Mouse (Mus musculus): ENCODE data around the gene Col4a1. TPM values are rescaled to one million over a fixed set of nuclear protein-coding genes. Genes with fewer than 3 reads are reported as not detected.

The Col4a1 gene
- polyA plus RNA-seq, 1 experiment from 2014 or later, result 250 TPM

GRCm38 (mm10) chr8:11352514-11352913 is 39.9 kb upstream of the Col4a1 start:
- no peak overlapping the region for H3K9ac ChIP-seq (ENCODE audit: low read length)
- H3K36me3 ChIP-seq (ENCODE audit: control insufficient read depth, insufficient read depth, low read length), result peaks cover 20% of the 10 kb centered on the region
- H3K4me1 ChIP-seq (ENCODE audit: control insufficient read depth in 2 of 2, insufficient read depth in 2 of 2, low read length in 2 of 2), result peaks cover 32 to 46% of the 10 kb centered on the region in 2 experiments
- no peaks in the 10 kb centered on the region for H3K9me3 ChIP-seq (ENCODE audit: control insufficient read depth, low read length)
- H3K4me3 ChIP-seq (ENCODE audit: control insufficient read depth in 1 of 2, insufficient read depth in 1 of 2, low read depth in 1 of 2, low read length in 2 of 2), result no peak overlapping the region
- ATAC-seq (ENCODE audit: insufficient number of reproducible peaks, insufficient read depth, low FRiP score, low read depth), result no peak
- 81% methylated on average over 11 of the region's 11 CpGs for WGBS
- no peak overlapping the region for H3K4me2 ChIP-seq (ENCODE audit: low read length)
- H3K27me3 ChIP-seq (ENCODE audit: control insufficient read depth, insufficient read depth, low read length), result no peaks in the 10 kb centered on the region
- H3K27ac ChIP-seq (replicated peaks in 1 of 2; ENCODE audit: control insufficient read depth in 1 of 2, insufficient read depth in 1 of 2, low read depth in 2 of 2, low read length in 2 of 2), result no peak overlapping the region

GRCm38 (mm10) chr8:11351355-11351754 is 38.7 kb upstream of the Col4a1 start:
- 88% methylated on average over 6 of the region's 6 CpGs for WGBS
- peaks cover 17% of the 10 kb centered on the region for H3K36me3 ChIP-seq (ENCODE audit: control insufficient read depth, insufficient read depth, low read length)
- H3K27me3 ChIP-seq (ENCODE audit: control insufficient read depth, insufficient read depth, low read length), result no peaks in the 10 kb centered on the region
- no peak overlapping the region for H3K27ac ChIP-seq (replicated peaks in 1 of 2; ENCODE audit: control insufficient read depth in 1 of 2, insufficient read depth in 1 of 2, low read depth in 2 of 2, low read length in 2 of 2)
- no peak overlapping the region for H3K9ac ChIP-seq (ENCODE audit: low read length)
- peaks cover 23 to 40% of the 10 kb centered on the region in 2 experiments for H3K4me1 ChIP-seq (ENCODE audit: control insufficient read depth in 2 of 2, insufficient read depth in 2 of 2, low read length in 2 of 2)
- H3K4me3 ChIP-seq (ENCODE audit: control insufficient read depth in 1 of 2, insufficient read depth in 1 of 2, low read depth in 1 of 2, low read length in 2 of 2), result no peak overlapping the region
- ATAC-seq (ENCODE audit: insufficient number of reproducible peaks, insufficient read depth, low FRiP score, low read depth), result no peak
- H3K9me3 ChIP-seq (ENCODE audit: control insufficient read depth, low read length), result no peaks in the 10 kb centered on the region
- no peak overlapping the region for H3K4me2 ChIP-seq (ENCODE audit: low read length)

- H3K9me3 ChIP-seq (ENCODE audit: control insufficient read depth, low read length), result no peaks in the 10 kb centered on the region
- WGBS, result 13% methylated on average over 11 of the region's 11 CpGs
- no peaks in the 10 kb centered on the region for H3K27me3 ChIP-seq (ENCODE audit: control insufficient read depth, insufficient read depth, low read length)
- peak; percentile 66 for ATAC-seq (ENCODE audit: insufficient number of reproducible peaks, insufficient read depth, low FRiP score, low read depth)
- peak overlapping the region; percentile 31 for H3K4me2 ChIP-seq (ENCODE audit: low read length)
- peak overlapping the region; percentile 43 to 79 for H3K27ac ChIP-seq (replicated peaks in 1 of 2; ENCODE audit: control insufficient read depth in 1 of 2, insufficient read depth in 1 of 2, low read depth in 2 of 2, low read length in 2 of 2)
- no peak overlapping the region for H3K9ac ChIP-seq (ENCODE audit: low read length)
- H3K4me1 ChIP-seq (ENCODE audit: control insufficient read depth in 2 of 2, insufficient read depth in 2 of 2, low read length in 2 of 2), result peaks cover 22 to 48% of the 10 kb centered on the region in 2 experiments
- no peaks in the 10 kb centered on the region for H3K36me3 ChIP-seq (ENCODE audit: control insufficient read depth, insufficient read depth, low read length)
- H3K4me3 ChIP-seq (ENCODE audit: control insufficient read depth in 1 of 2, insufficient read depth in 1 of 2, low read depth in 1 of 2, low read length in 2 of 2), result no peak overlapping the region
These were observed 36.0 kb upstream of the Col4a1 start for GRCm38 (mm10) chr8:11348622-11349021.

GRCm38 (mm10) chr8:11347699-11348098 is 35.1 kb upstream of the Col4a1 start:
- H3K27ac ChIP-seq (replicated peaks in 1 of 2; ENCODE audit: control insufficient read depth in 1 of 2, insufficient read depth in 1 of 2, low read depth in 2 of 2, low read length in 2 of 2), result peak overlapping the region; percentile 34 to 79; a peak in 3 of 4 replicates
- peaks cover 29 to 58% of the 10 kb centered on the region in 2 experiments for H3K4me1 ChIP-seq (ENCODE audit: control insufficient read depth in 2 of 2, insufficient read depth in 2 of 2, low read length in 2 of 2)

GRCm38 (mm10) chr8:11346225-11346624 is 33.6 kb upstream of the Col4a1 start:
- Histone ChIP-seq H3K9ac (ENCODE audit: low read length) (no peak overlapping the region), H3K27ac (replicated peaks in 1 of 2; ENCODE audit: control insufficient read depth in 1 of 2, insufficient read depth in 1 of 2, low read depth in 2 of 2, low read length in 2 of 2) (no peak overlapping the region), H3K4me1 (ENCODE audit: control insufficient read depth in 2 of 2, insufficient read depth in 2 of 2, low read length in 2 of 2) (peaks cover 35 to 68% of the 10 kb centered on the region in 2 experiments), H3K36me3 (ENCODE audit: control insufficient read depth, insufficient read depth, low read length) (no peaks in the 10 kb centered on the region), H3K4me3 (ENCODE audit: control insufficient read depth in 1 of 2, insufficient read depth in 1 of 2, low read depth in 1 of 2, low read length in 2 of 2) (no peak overlapping the region), H3K27me3 (ENCODE audit: control insufficient read depth, insufficient read depth, low read length) (no peaks in the 10 kb centered on the region), H3K9me3 (ENCODE audit: control insufficient read depth, low read length) (no peaks in the 10 kb centered on the region), H3K4me2 (ENCODE audit: low read length) (no peak overlapping the region)
- ATAC-seq (ENCODE audit: insufficient number of reproducible peaks, insufficient read depth, low FRiP score, low read depth), result no peak
- WGBS, result 81% methylated on average over 10 of the region's 10 CpGs

More at GRCm38 (mm10) chr8:11347699-11348098, 35.1 kb upstream of the Col4a1 start:
- Histone ChIP-seq H3K9ac (ENCODE audit: low read length) (no peak overlapping the region), H3K9me3 (ENCODE audit: control insufficient read depth, low read length) (no peaks in the 10 kb centered on the region), H3K4me2 (ENCODE audit: low read length) (no peak overlapping the region), H3K36me3 (ENCODE audit: control insufficient read depth, insufficient read depth, low read length) (no peaks in the 10 kb centered on the region), H3K4me3 (ENCODE audit: control insufficient read depth in 1 of 2, insufficient read depth in 1 of 2, low read depth in 1 of 2, low read length in 2 of 2) (no peak overlapping the region), H3K27me3 (ENCODE audit: control insufficient read depth, insufficient read depth, low read length) (no peaks in the 10 kb centered on the region)
- ATAC-seq (ENCODE audit: insufficient number of reproducible peaks, insufficient read depth, low FRiP score, low read depth), result no peak
- WGBS, result 65% methylated on average over 9 of the region's 9 CpGs

GRCm38 (mm10) chr8:11344459-11344858 is 31.8 kb upstream of the Col4a1 start:
- H3K4me1 ChIP-seq (ENCODE audit: control insufficient read depth in 2 of 2, insufficient read depth in 2 of 2, low read length in 2 of 2), result peaks cover 38 to 71% of the 10 kb centered on the region in 2 experiments
- H3K9ac ChIP-seq (ENCODE audit: low read length), result no peak overlapping the region
- ATAC-seq (ENCODE audit: insufficient number of reproducible peaks, insufficient read depth, low FRiP score, low read depth), result no peak
- no peaks in the 10 kb centered on the region for H3K27me3 ChIP-seq (ENCODE audit: control insufficient read depth, insufficient read depth, low read length)
- no peak overlapping the region for H3K27ac ChIP-seq (replicated peaks in 1 of 2; ENCODE audit: control insufficient read depth in 1 of 2, insufficient read depth in 1 of 2, low read depth in 2 of 2, low read length in 2 of 2)
- H3K4me2 ChIP-seq (ENCODE audit: low read length), result no peak overlapping the region
- 63% methylated on average over 9 of the region's 9 CpGs for WGBS
- no peaks in the 10 kb centered on the region for H3K9me3 ChIP-seq (ENCODE audit: control insufficient read depth, low read length)
- no peaks in the 10 kb centered on the region for H3K36me3 ChIP-seq (ENCODE audit: control insufficient read depth, insufficient read depth, low read length)
- no peak overlapping the region for H3K4me3 ChIP-seq (ENCODE audit: control insufficient read depth in 1 of 2, insufficient read depth in 1 of 2, low read depth in 1 of 2, low read length in 2 of 2)

GRCm38 (mm10) chr8:11341111-11341566 is 28.5 kb upstream of the Col4a1 start:
- peaks cover 36 to 65% of the 10 kb centered on the region in 2 experiments for H3K4me1 ChIP-seq (ENCODE audit: control insufficient read depth in 2 of 2, insufficient read depth in 2 of 2, low read length in 2 of 2)
- 51% methylated on average over 3 of the region's 3 CpGs for WGBS
- H3K4me3 ChIP-seq (ENCODE audit: control insufficient read depth in 1 of 2, insufficient read depth in 1 of 2, low read depth in 1 of 2, low read length in 2 of 2), result no peak overlapping the region
- no peak overlapping the region for H3K4me2 ChIP-seq (ENCODE audit: low read length)
- H3K27me3 ChIP-seq (ENCODE audit: control insufficient read depth, insufficient read depth, low read length), result no peaks in the 10 kb centered on the region
- H3K9ac ChIP-seq (ENCODE audit: low read length), result no peak overlapping the region; the same call in 1 of the 2 replicates
- peak overlapping the region; percentile 20 to 48; a peak in 3 of 4 replicates for H3K27ac ChIP-seq (replicated peaks in 1 of 2; ENCODE audit: control insufficient read depth in 1 of 2, insufficient read depth in 1 of 2, low read depth in 2 of 2, low read length in 2 of 2)
- ATAC-seq (ENCODE audit: insufficient number of reproducible peaks, insufficient read depth, low FRiP score, low read depth), result no peak
- no peaks in the 10 kb centered on the region for H3K36me3 ChIP-seq (ENCODE audit: control insufficient read depth, insufficient read depth, low read length)
- no peaks in the 10 kb centered on the region for H3K9me3 ChIP-seq (ENCODE audit: control insufficient read depth, low read length)
